Comparison of ENCODE assay signal across 8 mouse cellular contexts in the genomic region with DNA sequence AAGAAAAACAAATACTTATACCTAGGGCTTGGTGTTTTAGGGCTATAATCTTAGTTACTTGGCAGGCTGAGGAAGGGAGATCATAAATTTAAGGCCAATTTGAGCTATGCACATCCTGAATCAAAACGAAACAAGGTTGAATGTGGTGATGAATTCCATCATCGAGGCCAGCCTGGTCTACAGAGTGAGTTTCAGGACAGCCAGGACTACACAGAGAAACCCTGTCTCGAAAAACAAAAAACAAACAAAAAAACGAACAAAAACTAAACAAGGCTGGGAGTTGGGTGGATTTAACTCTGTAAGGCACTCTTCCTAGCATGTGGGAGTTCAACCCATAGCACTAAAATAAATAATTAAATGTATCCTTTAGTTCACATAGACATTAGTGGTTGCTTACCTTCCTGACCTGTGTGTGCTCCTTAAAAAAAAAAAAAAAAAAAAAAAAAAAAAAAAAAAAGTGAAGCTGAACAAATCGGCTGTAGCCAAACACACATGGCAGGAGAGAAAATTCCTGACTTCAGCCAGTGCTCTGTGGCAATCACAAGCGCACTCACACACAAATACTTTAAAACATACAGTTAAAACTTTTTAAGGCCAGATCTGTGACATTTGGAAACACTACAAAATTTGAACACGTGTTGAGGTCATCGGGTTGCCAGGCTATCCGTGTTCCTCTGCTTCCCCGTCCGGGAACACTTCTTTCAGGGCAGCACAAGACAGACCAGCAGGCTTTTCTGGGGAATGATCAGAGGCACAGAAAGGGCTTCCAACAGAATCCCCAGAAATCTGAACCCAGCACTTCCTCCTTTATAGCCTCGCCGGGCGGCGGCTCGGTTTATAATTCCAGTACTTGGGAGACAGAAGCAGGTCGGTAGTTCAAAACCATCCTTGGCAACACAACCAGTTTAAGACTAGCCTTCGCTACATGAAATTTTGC. TPM values are rescaled to one million over a fixed set of nuclear protein-coding genes. Genes with fewer than 3 reads are reported as not detected.
DNase-seq lines count a peak whose midpoint lies in the region; ATAC-seq and TF ChIP-seq lines count a peak whose summit lies in the region.

No protein-coding gene starts in this region.

- H3K4me2 ChIP-seq in kidney, embryonic 15.5 days = peak overlapping the region; percentile 70

- TF ChIP-seq CTCF in Patski (IDR thresholded peaks at IDR 0.05) = no peak

- H3K36me3 ChIP-seq in kidney, embryonic 15.5 days = peaks cover 30% of the 10 kb centered on the region

- in situ Hi-C loops in Patski (cut with MboI; ENCODE audit: low pct_unique_long_range_greater_than_20kb) = loop anchor here (5.0 kb wide), 2 partner anchors 58 to 298 kb away; no protein-coding TSS in a partner anchor

- H3K27me3 ChIP-seq in kidney, embryonic 15.5 days = no peaks in the 10 kb centered on the region
- no peaks in the 10 kb centered on the region for H3K27me3 ChIP-seq in Patski

- H3K27ac ChIP-seq in kidney, embryonic 15.5 days = peak overlapping the region; percentile 99

- H3K4me1 ChIP-seq in kidney, embryonic 15.5 days = peaks cover 29% of the 10 kb centered on the region

- peak overlapping the region; percentile 86 for H3K9ac ChIP-seq in kidney, embryonic 15.5 days

- no peaks in the 10 kb centered on the region for H3K9me3 ChIP-seq in kidney, embryonic 15.5 days (replicated peaks)

- CTCF ChIA-PET in Patski (lab: Charles Lee) = interaction anchor here (0.9 to 1.1 kb wide), 3 partner anchors 11 to 59 kb away, joined by 3 read pairs; no protein-coding TSS in a partner anchor

- 6% methylated on average over 18 of the region's 18 CpGs for WGBS in kidney, embryonic 15.5 days

- POLR2A ChIA-PET in Patski (lab: Charles Lee) = interaction anchor here (0.6 to 1.1 kb wide), 6 partner anchors 13 to 468 kb away, joined by 3 to 4 read pairs (median 4); no protein-coding TSS in a partner anchor

- H3K4me3 ChIP-seq in kidney, embryonic 15.5 days (replicated peaks) = peak overlapping the region; percentile 88

- ATAC-seq in kidney, embryonic 15.5 days (replicated peaks; ENCODE audit: low FRiP score) = peak; percentile 23; the same call in 1 of the 2 replicates
- ATAC-seq in Patski = peak; percentile 46
- peak; percentile 10; the same call in 1 of the 2 replicates for ATAC-seq in granulocyte monocyte progenitor cell, adult 5-6 weeks (replicated peaks; ENCODE audit: poor library complexity, severe bottlenecking)
- ATAC-seq in megakaryocyte progenitor cell, adult 5-6 weeks (replicated peaks; ENCODE audit: poor library complexity) = peak; percentile 1; the same call in 1 of the 2 replicates

- DNase-seq in kidney, adult 18-20 months = no peak
- no peak for DNase-seq in Patski (ENCODE audit: low read depth, low spot score)
- DNase-seq in ovary, adult 18-20 months (ENCODE audit: low spot score) = no peak
- no peak for DNase-seq in layer of hippocampus, postnatal 10 days (ENCODE audit: low spot score in 2 of 2)
- no peak for DNase-seq in natural killer cell, adult 2 months (ENCODE audit: low spot score in 2 of 2)

RNA-seq across cellular contexts. Expression of a gene that starts 0.9 kb away (rescaled TPM):
- 775 and 792 TPM in 2 replicates for polyA plus RNA-seq in kidney, embryonic 15.5 days (2015; fragmentation: Nextera tagmentation; extraction: Ambion mirVana)
- polyA plus RNA-seq in Patski (2021) = 1,050 TPM
- total RNA-seq in granulocyte monocyte progenitor cell, adult 5-6 weeks (2014; fragmentation: Nextera tagmentation) = 2,229 and 2,435 TPM in 2 replicates
- 1,577 and 1,773 TPM in 2 replicates for total RNA-seq in granulocyte monocyte progenitor cell, adult 5-6 weeks (2017)
- 3,057 and 3,071 TPM in 2 replicates for total RNA-seq in megakaryocyte progenitor cell, adult 5-6 weeks (2015)
- 1,485 and 1,729 TPM in 2 replicates for total RNA-seq in megakaryocyte progenitor cell, adult 5-6 weeks (2017)
- 100 to 1,000 TPM; 336 to 363 TPM for total RNA-seq in layer of hippocampus, postnatal 10 days (2021)

RNA-seq across cellular contexts. Expression of a gene that starts 17.9 kb away (rescaled TPM):
- polyA plus RNA-seq in kidney, embryonic 15.5 days (2015; fragmentation: Nextera tagmentation; extraction: Ambion mirVana) = 6.6 and 7.0 TPM in 2 replicates
- 63.9 TPM for polyA plus RNA-seq in Patski (2021)
- total RNA-seq in granulocyte monocyte progenitor cell, adult 5-6 weeks (2014; fragmentation: Nextera tagmentation) = 17.1 and 24.2 TPM in 2 replicates
- total RNA-seq in granulocyte monocyte progenitor cell, adult 5-6 weeks (2017) = 39.4 and 50.8 TPM in 2 replicates
- total RNA-seq in megakaryocyte progenitor cell, adult 5-6 weeks (2015) = 11.7 and 12.6 TPM in 2 replicates
- 63.3 and 72.7 TPM in 2 replicates for total RNA-seq in megakaryocyte progenitor cell, adult 5-6 weeks (2017)
- total RNA-seq in layer of hippocampus, postnatal 10 days (2021) = 10 to 100 TPM; 44.1 to 58.1 TPM

RNA-seq across cellular contexts. Expression of a gene that starts 26.7 kb away (rescaled TPM):
- polyA plus RNA-seq in kidney, embryonic 15.5 days (2015; fragmentation: Nextera tagmentation; extraction: Ambion mirVana) = 3.7 and 4.0 TPM in 2 replicates
- 9.5 TPM for polyA plus RNA-seq in Patski (2021)
- not detected in 2 replicates for total RNA-seq in granulocyte monocyte progenitor cell, adult 5-6 weeks (2014; fragmentation: Nextera tagmentation)
- total RNA-seq in granulocyte monocyte progenitor cell, adult 5-6 weeks (2017) = 0.30 and 0.41 TPM in 2 replicates
- 0.12 and 0.32 TPM in 2 replicates for total RNA-seq in megakaryocyte progenitor cell, adult 5-6 weeks (2015)
- total RNA-seq in megakaryocyte progenitor cell, adult 5-6 weeks (2017) = 0.51 and 3.5 TPM in 2 replicates
- total RNA-seq in layer of hippocampus, postnatal 10 days (2021) = 1 to 10 TPM; 4.9 to 5.6 TPM

RNA-seq across cellular contexts. Expression of a gene that starts 27.2 kb away (rescaled TPM):
- 1.6 and 2.9 TPM in 2 replicates for polyA plus RNA-seq in kidney, embryonic 15.5 days (2015; fragmentation: Nextera tagmentation; extraction: Ambion mirVana)
- polyA plus RNA-seq in Patski (2021) = 3.4 TPM
- total RNA-seq in granulocyte monocyte progenitor cell, adult 5-6 weeks (2014; fragmentation: Nextera tagmentation) = 2.9 and 10.5 TPM in 2 replicates
- 14.2 and 35.9 TPM in 2 replicates for total RNA-seq in granulocyte monocyte progenitor cell, adult 5-6 weeks (2017)
- 4.6 and 6.8 TPM in 2 replicates for total RNA-seq in megakaryocyte progenitor cell, adult 5-6 weeks (2015)
- total RNA-seq in megakaryocyte progenitor cell, adult 5-6 weeks (2017) = 14.6 and 22.1 TPM in 2 replicates
- total RNA-seq in layer of hippocampus, postnatal 10 days (2021) = 1 to 10 TPM in 1 of 2 experiments, under 1 TPM in 1; 0.98 to 1.4 TPM

Comparison
In these comparisons a context has a peak if more than half of its experiments do, and no peak if none do; other contexts are left out.
1. RNA of a gene that starts 0.9 kb away (total RNA-seq): 1,485 to 3,071 TPM in megakaryocyte progenitor cell, adult 5-6 weeks and 1,577 to 2,435 TPM in granulocyte monocyte progenitor cell, adult 5-6 weeks; 336 to 363 TPM in layer of hippocampus, postnatal 10 days; every median in the first group is over 4 times any median in the second.
2. Peak in every context shown above with its lines, with median percentiles within 50 percentile points of each other: ATAC-seq.